Mouse (Mus musculus): ENCODE measurements at regions not wholly inside any gene's neighbourhood (a gene's known extent, or its start where the extent isn't known, plus 50 kb on each side); places are given as distances from the start of the nearest gene placed in this dataset.
"Not testable (repeated sequence)": the region's sequence is repeated elsewhere in the genome, so short reads cannot be mapped to it uniquely, and the experiment has no call there.

GRCm38 (mm10) chr10:31143856-31144488 is 169.2 kb upstream of the Hddc2 start:
- no peak for DNase-seq (ENCODE audit: low spot score in 2 of 2)

- no peak for DNase-seq (ENCODE audit: low spot score in 2 of 2)
These were observed 168.7 kb upstream of the Hddc2 start for GRCm38 (mm10) chr10:31144489-31144872.

GRCm38 (mm10) chr10:31173169-31173686 is 140.0 kb upstream of the Hddc2 start:
- DNase-seq (ENCODE audit: low spot score in 2 of 2) = peak; percentile 52 to 72

GRCm38 (mm10) chr10:31189577-31189976 is 123.6 kb upstream of the Hddc2 start:
- DNase-seq (ENCODE audit: low spot score in 2 of 2) = no peak

GRCm38 (mm10) chr10:31212164-31212563 is 101.0 kb upstream of the Hddc2 start:
- DNase-seq (ENCODE audit: low spot score in 2 of 2) = not testable (repeated sequence)

GRCm38 (mm10) chr10:31212778-31213454 is 100.3 kb upstream of the Hddc2 start:
- no peak for DNase-seq (ENCODE audit: low spot score in 2 of 2)

GRCm38 (mm10) chr10:31221902-31222301 is 91.3 kb upstream of the Hddc2 start:
- DNase-seq (ENCODE audit: low spot score in 2 of 2) = no peak

GRCm38 (mm10) chr10:31229078-31229477 is 84.1 kb upstream of the Hddc2 start:
- DNase-seq (ENCODE audit: low spot score in 2 of 2) = no peak

GRCm38 (mm10) chr10:31242442-31242966 is 70.7 kb upstream of the Hddc2 start:
- no peak for DNase-seq (ENCODE audit: low spot score in 2 of 2)

- no peak for DNase-seq (ENCODE audit: low spot score in 2 of 2)
These were observed 60.4 kb upstream of the Hddc2 start for GRCm38 (mm10) chr10:31252584-31253381.

GRCm38 (mm10) chr10:31256934-31257333 is 56.2 kb upstream of the Hddc2 start:
- no peak for DNase-seq (ENCODE audit: low spot score in 2 of 2)

GRCm38 (mm10) chr10:31257611-31258010 is 55.6 kb upstream of the Hddc2 start:
- no peak for DNase-seq (ENCODE audit: low spot score in 2 of 2)

GRCm38 (mm10) chr10:31260914-31261313 is 52.3 kb upstream of the Hddc2 start:
- no peak for DNase-seq (ENCODE audit: low spot score in 2 of 2)

Data from frontal cortex, postnatal 14 days (tissue).